Mouse (Mus musculus) hindbrain, embryonic 16.5 days (tissue): ENCODE measurements around the gene Ndufaf5. TPM values are rescaled to one million over a fixed set of nuclear protein-coding genes. Genes with fewer than 3 reads are reported as not detected.

Source experiments
- polyA plus RNA-seq: library from polyadenylated mRNA; unstranded; fragments of >200 nt; fragmentation: Nextera tagmentation; extraction: Ambion mirVana; gene quantifications from 2 replicates; pipeline ENCODE4 v1.2.1, GENCODE M21; 2015

The Ndufaf5 gene
- polyA plus RNA-seq, 1 experiment from 2014 or later: 72.4 TPM

Other genes starting within 250 kb of the Ndufaf5 start
- gene Tasp1, start 103.8 kb upstream of the Ndufaf5 start, polyA plus RNA-seq: 21.6 and 24.6 TPM in 2 replicates
- not detected in 2 replicates for gene Gm17374, start 18.6 kb upstream of the Ndufaf5 start, polyA plus RNA-seq
- gene Esf1, start 85 bp upstream of the Ndufaf5 start, polyA plus RNA-seq: 16.2 TPM in 2 replicates
- gene Sel1l2, start 219.1 kb downstream of the Ndufaf5 start, polyA plus RNA-seq: not detected in 2 replicates
- 79.2 and 85.4 TPM in 2 replicates for gene Macrod2, start 224.7 kb downstream of the Ndufaf5 start, polyA plus RNA-seq